Mouse (Mus musculus): ENCODE measurements around the gene Slc34a2.

The Slc34a2 gene

GRCm38 (mm10) chr5:53108668-53109067 is 70.8 kb downstream of the Slc34a2 start:
- peak; percentile 42 for DNase-seq (ENCODE audit: low read depth, low spot score)

DNA sequence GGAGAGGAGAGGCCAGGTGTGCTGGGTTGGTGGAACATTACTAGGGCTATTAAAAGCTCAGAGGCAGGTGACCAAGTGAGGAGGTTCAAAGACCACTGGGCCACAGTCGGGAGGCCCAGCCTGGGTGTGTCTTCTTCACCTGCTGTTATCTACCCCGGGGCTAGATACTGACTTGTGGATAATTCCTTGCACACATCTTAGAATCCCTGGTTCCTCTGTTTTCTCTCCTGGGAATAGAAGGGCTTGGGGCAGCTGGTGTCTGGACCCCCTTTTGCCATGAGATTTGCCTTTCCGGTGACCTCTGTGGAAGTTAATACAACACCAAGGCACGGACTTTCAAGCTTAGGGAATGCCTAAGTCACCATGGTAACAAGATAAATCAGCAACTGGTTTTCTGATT is 72.3 kb downstream of the Slc34a2 start:
- DNase-seq (ENCODE audit: low read depth, low spot score), result no peak

DNA sequence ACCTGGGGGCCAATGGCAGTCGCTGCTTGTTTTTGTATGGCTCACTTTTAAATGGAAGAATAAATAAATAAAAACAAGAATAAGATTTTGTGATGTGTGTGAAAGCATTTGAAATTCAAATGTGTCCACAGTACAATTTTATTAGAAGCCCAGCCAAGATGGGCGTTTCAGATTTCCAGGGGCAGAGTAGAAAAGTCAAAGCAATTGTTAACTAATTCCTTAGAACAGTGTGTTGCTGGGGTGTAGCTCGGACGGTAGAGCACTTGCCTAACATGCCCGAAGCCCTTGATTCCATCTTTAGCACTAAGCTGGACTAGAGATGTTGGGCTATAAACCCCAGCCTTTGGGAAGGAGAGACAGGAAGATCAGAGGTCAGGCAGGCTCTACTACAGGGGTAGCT is 73.2 kb downstream of the Slc34a2 start:
- no peak for DNase-seq (ENCODE audit: low read depth, low spot score)

GRCm38 (mm10) chr5:53112942-53113341 is 75.1 kb downstream of the Slc34a2 start:
- peak; percentile 68 for DNase-seq (ENCODE audit: low read depth, low spot score)

DNA sequence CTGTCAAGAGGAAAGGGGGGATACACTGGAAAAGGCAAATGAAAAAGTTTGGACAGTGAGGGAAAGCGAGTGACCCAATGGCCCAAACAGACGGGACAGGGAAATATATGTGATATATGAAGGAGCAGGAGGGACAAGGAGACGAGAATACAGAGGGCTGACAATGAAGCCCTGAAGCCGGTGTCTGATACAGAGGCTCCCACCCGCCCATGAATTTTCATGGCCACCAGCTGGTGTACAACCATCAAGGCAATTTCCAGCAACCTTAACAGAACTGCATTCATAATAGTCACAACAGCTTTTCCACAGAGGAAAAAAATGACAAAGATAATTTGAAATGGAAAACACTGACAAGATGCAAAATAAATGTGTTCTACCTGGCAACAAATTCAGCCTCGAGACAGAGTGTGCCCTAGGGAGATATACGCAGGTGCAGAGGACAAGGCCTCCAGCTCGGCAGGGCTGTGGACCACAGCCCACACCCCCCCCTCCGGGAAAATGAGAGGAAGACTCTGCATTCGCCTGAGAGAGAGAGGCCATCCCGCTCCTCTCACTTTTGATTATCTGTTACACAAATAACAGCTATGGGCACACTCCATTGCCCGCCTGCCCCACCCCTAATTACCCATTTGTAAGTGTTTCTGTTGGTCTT is 76.9 kb downstream of the Slc34a2 start:
- no peak for DNase-seq (ENCODE audit: low read depth, low spot score)

GRCm38 (mm10) chr5:53118212-53118611 is 80.3 kb downstream of the Slc34a2 start:
- DNase-seq (ENCODE audit: low read depth, low spot score), result no peak

- no peak for DNase-seq (ENCODE audit: low read depth, low spot score)
Observed at GRCm38 (mm10) chr5:53119689-53120088, 81.8 kb downstream of the Slc34a2 start.

Data from 3T3-L1 (cell line).